Mouse (Mus musculus) embryo, embryonic 9.5 days (tissue): ENCODE measurements around the gene Hcrtr1.

ENCODE experiments used
- DNase-seq: peaks from one replicate; pipeline ENCODE4 v3.0.0-alpha.2; 2017; ENCODE audit errors: extremely low spot score

Gene Hcrtr1

DNA sequence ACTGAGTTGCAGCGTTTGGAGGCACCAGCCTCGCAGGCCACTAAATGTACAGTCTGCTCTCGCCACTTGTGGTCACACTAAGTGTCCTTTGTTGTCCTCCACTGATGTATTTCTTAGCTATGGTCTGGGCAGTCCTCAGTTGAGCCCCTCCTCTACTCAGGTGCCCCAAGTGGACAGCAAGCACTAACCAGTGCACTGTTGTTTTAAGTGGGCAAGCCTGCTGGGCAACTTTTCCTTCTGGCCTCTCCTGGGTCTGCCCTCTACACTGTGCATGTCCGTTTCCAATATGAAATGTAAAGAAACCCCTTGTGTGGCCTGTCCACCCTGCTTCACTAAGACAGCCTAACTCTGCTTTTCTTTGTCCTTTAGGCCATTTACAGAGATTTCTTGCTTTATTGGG lies 15.0 kb downstream of the Hcrtr1 start:
- DNase-seq, result no peak

DNA sequence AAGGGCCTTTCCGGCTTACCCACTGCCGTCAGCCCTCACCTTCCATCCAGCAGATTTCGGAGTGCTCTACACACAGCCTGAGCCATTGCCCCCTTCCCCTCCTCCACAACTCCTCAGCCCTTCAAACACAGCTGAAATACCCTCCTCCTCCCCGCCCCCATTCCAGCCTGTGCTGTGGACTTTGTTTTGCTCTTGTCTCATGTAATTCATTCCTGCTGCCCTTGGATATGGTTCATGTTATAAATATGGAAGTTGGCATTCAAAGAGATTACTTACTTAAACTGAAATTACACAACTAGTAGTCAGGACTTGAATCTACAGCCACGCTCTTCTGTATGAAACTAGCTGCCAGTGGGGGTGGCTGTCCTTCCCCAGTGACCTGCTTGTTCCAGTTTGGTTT lies 16.1 kb downstream of the Hcrtr1 start:
- no peak for DNase-seq

DNA sequence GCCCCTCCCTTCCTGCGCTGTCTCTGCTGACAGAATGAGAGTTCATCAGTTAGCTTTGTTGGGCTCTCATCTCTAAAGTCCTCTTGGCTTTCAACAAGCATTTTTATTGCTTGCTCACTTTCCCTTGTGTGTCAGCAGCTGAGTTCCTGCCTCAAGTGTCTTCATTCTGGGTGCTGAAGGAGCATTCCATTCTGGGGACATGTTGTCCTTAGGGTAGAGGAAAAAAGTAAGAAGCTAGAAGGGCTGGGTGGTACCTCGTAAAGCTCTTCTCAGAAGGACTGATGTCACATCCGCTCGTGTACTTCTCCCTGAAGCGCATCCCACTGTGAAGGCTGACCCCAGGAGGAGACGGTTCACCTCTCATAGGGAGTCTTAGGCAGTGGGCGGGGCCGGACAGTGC lies 17.6 kb downstream of the Hcrtr1 start:
- DNase-seq, result no peak

DNA sequence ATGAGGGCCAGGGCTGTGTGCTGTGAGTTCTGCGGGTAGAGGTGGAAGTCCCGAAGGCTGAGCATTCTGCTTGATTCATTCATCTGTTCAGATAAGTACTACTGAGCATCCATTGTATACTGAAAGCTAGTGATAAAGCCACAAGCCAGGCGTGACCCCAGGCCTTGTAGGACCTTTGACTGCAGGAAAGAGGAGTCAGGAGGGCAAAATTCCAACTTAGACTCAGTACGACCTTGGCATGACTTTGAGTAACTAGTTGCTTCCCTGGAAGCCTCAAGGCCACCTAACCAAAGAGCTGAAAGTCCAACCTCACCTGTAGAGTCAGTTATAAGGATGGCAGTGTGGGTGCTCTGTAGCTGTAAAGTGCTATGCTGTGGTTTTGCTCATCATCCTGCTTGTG lies 18.4 kb downstream of the Hcrtr1 start:
- DNase-seq, result no peak

DNA sequence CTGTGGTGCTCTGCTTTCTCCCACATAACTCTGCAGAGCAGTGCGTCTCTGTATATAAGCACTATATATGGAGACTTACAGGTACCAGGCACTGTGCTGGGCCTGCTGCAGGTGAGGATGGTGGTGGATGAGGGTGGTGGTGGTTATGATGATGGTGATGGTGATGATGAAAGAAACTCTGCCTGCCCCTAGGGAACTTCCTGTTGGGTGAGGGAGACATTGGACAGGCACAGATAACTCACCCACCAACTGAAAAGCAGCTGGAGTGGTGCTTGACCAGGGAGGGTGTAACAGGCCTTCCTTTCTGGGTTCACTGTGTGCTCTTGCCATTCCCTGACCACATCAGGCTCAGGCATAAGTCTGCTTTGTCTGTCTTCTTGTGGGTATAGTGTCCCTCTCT lies 26.4 kb downstream of the Hcrtr1 start:
- DNase-seq, result no peak

DNA sequence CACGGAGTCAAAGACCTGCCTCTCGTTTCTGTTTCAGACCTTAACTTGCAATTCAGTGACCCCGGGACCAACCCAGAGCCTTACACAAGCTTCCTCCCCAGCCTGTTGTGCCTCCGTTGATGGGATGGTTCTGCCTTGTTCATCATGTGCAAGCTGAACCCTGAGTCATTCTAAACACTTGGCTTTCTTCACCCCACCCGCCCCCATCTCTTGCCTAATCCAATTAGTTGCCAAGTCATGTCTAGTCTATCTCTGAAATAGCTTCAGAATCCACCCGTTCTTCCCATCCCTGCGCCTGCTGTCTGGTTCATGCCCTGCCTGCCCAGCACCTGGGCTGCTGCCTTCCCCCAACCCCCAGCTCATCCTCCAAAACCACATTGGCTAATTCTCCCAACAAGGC lies 26.9 kb downstream of the Hcrtr1 start:
- no peak for DNase-seq

DNA sequence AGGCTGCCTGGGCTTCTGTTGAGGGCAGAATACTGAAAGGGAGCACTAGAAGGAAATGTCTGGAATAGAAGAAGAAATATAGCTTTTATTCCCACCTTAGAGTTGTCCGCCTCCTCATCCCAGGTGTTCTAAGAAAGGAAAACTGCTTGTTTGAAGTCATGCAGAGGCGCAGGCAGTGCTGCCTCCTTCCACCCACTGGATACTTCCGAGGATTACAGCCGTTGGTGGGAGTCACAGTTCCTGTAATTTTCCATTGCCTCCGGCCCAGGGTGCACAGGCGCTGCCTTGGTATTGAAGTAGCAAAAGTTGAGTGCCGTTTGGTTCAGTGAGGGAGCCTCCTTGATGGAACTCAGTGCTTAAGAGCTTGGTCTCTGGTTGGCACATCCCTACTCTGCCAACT lies 29.1 kb downstream of the Hcrtr1 start:
- no peak for DNase-seq

DNA sequence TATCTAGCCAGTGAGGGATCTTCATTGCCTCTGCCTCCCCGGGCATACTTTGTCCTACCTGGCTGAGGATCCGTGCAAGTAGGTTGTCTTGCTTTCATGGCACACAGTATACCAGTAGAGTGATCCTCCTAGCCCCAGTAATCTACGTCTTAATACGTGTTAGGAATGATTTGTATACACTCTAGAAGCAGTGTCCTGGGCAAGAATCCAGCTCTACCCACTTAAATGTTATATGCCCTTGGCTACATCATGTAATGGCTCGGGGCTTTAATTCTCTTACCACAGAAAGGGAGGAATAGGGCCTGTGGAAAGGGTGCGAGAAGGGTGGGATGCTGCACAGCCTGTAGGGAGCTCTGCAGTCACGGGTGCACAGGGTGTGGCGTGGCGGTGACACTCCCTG lies 29.5 kb downstream of the Hcrtr1 start:
- no peak for DNase-seq

DNA sequence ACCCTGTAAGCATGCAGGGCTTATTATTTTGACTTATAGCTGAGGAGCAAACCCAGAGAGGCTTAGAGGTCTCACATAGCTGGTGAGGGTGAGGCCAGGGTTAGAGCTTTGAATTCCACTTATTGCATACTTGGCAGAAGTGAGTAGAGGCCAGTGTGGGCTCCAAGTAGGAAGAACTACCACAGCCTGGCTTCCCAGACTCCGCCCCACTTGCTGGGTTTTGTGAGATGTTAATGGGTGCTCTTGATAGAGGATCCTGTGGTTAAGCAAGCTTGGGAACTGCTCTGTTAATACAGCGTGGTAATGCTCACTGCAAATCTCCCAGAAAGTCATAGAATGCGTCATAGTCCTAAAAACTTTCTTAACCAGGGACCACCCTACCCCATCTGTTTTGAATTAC lies 30.2 kb downstream of the Hcrtr1 start:
- DNase-seq, result no peak

DNA sequence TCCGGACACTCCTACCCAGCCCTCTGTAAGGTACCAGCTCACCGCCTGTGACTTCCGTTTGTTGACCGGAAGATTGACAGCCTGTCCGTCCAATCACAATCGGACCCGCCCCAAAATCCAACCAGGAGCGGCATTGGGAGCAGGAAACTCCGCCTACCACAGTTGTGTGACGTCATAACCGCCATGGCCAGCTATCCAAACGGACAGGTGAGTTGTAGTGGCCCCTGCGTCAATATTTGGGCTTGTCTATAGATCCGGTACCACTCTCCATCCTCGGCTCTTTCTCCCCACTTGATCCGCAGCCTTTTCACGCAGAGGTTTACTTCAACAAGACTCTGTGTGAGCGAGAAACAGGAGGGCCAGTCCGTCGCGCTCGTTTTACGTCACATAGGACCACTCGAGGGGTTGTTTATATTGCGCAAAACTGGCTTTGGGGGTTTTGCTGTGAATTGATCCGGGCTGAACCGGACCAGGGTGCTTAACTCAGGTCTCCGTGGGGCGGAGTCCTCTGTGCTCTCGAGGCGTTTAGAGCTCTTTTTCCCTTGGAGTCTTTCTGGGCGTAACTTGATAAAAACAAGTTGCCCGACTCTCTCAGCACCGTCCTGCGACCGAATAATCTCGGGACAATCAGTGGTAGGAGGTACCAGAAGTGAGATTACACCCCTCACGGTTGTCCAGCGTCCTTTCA lies 31.6 kb downstream of the Hcrtr1 start:
- peak; percentile 100 for DNase-seq

DNA sequence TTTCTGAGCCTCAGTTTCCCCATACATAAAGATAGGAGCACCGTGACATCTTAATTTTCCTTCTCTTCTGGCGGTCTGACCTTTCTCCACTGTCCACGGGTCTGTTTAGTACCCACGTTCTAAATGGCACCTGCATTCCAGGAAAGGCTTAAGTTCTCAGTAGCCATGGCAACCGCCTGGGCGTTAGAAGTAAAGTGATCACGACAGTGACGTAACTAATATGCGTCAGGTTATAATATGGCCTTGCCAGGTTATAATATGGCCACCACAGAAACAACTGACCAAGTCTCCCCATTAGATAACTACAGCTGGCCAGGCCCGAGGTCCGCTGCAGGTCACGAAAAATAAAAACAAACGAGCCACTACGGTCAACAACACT lies 32.1 kb downstream of the Hcrtr1 start:
- no peak for DNase-seq

DNA sequence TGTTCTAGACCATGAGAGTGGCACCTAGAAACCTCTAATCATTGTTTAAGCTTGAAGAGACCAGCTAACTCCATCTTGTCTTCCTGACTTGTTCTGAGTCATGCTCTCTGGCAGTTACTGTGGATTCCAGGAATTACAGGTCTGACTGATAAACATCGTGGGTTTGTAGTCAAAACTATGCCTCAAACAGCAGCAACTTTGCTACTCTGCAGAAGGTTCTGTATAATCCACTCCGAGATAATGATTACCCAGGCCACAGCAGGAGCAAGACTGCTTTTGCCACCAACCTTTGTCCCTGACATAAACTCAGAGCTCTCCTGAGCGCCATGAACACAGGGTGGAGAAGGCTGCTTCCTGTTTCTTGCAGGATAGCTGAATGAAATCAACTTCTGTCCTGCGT lies 34.6 kb downstream of the Hcrtr1 start:
- no peak for DNase-seq

DNA sequence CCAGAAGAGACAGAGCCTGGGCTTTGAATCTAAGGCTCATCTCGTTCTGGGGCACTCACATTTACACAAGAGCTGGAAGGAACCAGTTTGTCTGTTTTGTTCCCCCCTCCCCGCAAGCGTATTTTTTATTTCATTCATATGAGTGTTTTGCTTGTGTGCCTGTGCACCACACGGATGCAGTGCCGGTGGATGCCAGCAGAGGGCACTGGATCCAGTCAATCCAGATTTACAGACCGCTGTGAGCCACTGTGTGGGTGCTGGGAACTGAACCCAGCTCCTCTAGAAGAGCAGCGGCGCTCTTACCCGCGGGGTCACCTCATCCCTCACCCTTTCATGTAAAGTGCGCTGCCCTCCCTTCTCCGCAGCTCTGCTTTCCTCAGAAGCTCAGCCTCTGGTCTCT lies 35.5 kb downstream of the Hcrtr1 start:
- no peak for DNase-seq

DNA sequence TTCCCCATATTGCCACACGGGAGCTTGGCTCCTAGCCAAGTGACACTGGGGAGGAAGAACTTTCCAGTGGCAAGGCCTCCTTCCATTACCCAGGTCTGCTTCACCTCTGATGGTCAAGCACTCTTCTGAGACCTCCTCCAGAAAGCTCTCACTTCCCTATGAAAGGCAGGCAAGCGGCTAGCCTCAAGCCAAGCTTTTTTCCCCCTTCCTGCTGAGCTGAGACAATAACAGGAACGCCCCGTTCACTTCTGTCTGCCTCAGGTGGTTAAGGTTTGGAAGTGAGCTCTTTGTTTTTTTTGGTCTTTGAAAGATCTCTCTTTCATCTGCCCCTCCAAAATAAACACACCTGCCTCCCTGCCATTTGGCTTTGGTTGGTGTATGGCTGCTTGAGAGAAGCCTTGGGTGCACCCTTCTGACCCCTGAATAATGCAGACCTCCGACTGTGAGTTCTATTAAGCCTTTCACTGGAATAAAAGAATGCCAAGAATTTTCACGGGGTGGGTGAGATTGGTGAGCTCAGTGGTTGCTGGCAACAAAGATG lies 37.0 kb downstream of the Hcrtr1 start, which contains the start of gene Pef1:
TSS of gene Pef1 (plus strand) at position 448 of the 541 bp plus-strand sequence.
- no peak for DNase-seq

DNA sequence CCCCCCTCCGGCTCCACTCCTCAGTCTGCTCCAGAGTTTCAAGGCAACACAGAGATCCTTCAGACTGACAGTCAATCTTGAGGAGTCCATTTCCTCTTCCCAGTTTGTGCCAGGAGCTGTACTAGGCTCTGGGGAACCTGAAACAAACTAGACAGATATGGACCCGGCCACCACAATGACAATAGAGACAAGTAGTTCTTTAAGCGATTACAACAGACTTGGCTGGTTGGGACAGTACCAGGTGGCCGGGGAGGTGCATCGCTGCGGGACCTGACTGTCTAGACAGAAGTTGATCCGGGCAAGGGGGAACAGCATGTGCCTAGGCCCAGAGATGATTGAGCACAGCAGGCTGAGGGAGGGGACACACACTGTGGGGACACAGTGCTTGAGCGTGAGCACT lies 38.0 kb downstream of the Hcrtr1 start:
- no peak for DNase-seq

DNA sequence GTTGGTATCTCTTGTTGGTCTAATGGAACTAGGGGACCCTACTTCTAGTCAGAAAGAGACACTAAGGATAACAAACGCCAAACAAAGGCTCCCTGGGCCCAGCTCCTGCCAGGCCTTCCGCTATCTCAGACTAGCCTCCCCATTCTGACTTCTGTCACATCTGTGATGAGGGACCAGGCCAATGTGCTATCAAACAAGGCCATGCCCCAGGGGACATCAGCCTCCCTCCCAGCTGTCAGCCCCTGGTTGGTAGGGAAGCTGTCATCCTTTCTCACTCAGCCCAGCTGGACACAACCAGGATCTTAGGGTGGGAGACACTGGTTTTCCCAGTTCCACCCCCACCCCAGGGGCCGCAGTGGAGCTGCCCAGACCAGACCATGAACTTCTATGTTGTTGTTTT lies 44.0 kb downstream of the Hcrtr1 start:
- no peak for DNase-seq

DNA sequence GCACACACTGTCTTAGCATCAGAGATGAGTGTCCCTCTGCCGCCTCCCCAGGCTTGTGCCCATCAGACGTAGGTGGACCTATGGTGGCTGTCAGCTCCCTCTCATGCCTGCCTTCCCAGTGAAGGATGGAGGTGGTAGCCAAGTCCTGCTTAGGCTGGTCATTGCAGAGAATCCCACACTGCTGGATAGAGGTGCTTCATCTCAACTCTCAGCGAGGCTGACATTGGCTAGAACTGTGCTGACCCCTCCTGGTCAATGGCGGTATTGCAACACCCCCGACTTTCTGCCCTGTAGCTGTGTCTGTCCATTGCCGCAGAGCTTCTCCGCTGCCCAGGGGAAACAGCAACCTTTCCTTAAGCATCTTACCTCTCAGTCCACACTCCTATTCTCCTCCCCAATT lies 51.9 kb downstream of the Hcrtr1 start:
- DNase-seq, result peak; percentile 92

DNA sequence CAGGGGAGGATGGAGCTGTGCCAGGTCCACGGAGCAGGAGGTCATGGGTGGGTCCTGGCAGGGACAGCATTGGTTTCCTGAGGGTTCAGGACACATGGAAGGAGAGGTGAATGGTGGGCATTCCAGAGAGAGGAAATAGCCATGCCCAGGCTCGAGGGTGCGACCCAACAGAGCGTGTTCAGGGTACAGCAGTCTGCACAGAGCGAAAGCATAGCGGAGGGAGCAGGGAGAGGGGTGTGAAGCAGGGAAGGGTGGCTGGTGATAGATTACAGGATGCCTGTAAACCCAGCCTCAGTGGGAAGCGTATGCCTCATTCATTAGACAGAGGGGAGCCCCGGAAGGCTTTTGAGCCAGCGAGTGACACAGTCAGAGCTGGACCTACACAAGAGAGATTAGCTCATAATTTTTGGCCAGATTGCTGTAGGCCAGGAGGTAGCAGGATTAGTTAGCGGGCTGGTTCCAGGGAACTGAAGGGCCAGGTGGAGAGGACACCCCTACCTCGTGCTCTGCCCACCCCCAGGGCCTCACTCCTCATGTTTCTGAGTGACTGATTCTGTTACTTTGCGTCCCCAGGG lies 53.8 kb downstream of the Hcrtr1 start:
- no peak for DNase-seq

DNA sequence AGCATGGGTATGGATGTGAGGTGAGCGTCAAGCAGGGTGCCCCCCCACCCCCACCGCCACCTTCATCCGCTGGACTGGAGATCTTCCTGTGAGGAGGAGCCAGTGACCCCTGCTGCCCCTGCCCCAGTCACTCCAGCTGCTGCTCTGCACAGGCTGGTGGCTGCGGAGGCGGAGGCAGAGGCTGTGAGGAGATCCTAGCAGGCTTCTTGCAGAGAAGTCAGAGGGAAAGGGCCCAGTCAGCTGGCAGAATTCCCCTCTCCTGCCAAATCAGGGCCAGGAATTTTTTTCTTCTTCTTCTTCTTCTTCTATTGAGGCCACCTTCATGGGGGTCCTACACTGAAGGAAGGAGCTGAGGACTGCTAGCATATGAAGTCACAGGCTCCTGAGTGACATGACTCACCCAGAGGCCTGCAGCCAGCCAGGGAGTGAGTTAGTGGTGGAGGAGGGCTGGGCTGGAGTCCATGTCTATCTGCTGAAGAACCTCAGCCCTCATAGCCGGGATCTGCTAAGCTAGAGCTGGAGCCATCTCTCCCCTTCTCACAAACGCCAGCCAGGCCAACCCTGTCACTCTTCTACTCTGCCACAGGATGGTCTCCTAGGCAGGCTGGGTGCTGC lies 54.7 kb downstream of the Hcrtr1 start:
- no peak for DNase-seq

DNA sequence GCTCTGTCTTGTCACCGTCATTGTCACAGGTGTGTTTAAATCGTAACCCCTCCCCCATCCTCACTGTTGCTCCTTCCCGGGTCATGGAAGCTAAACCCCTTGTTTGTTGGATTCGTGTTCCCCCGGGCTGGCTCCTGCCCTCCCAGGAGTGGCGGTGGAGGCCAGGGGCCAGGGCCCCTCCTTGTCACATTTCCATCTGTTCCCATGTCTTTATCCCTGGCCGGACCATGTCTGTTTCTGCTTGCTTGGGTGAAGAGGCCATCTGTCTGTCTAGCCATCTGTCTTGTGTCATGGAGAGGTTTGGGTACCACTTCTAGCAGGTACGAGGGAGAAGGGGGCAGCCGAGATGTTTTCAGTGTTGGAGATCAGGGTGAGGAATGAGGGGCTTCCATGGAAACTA lies 56.9 kb downstream of the Hcrtr1 start:
- DNase-seq, result no peak

DNA sequence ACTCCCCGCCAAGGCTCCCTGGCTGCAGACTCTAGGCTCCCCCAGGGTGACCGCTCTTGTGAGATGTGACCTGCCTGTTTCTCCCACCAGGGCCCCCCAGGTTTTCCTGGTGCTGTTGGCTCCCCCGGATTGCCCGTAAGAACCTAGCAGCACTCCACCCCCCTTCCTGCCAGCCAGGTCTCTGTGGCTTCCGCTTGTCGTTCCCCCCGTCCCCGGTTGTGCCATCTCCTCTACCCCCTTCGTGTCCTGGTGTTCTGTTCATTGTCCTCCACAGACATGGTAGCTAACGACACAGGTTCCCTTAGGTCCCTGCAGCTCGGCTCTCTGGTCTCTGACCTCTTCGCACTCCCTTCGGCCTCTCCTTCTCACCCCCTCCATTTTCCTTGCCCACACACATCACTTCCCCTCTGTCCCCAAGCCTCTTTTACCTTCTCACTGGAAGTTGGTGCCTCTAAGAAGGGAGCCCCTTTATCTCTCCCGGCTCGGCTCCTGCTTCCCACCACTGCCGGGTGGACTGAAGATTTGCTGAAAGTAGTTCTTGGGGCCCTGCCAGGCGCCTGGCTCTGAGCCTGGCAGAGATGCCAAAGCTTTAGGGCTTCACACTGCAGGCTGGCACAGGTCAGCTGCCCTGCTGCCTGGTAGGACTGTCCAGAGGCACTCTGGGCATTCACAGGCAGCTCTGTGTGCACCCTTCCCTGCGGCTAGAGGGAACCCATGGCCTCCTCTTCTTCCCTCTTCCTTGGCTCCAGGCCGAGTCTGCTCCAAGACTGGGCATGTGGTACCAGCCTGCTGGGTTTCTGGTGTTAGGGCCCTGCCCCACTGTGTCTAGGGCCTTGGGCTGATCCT lies 57.6 kb downstream of the Hcrtr1 start:
- no peak for DNase-seq
